Mouse (Mus musculus) CH12.LX (cell line): ENCODE data around the gene Ccnk.

Source experiments
- BHLHE40 ChIP-seq: IDR thresholded peaks from 2 replicates; pipeline ENCODE4 v1.6.1; 2011; ENCODE audit warnings: mild to moderate bottlenecking, low read depth, low read length, improper control_type of control experiment
- CHD2 ChIP-seq: IDR thresholded peaks from 2 replicates; pipeline ENCODE4 v1.6.1; 2011; ENCODE audit warnings: low read length, improper control_type of control experiment
- CTCF ChIP-seq, 2 experiments: IDR thresholded peaks in 1 of 2; conservative IDR thresholded peaks in 1 of 2; 2 replicates each; pipeline ENCODE4 v1.5.1; 2011 to 2012; ENCODE audit warnings: low read depth in 2 of 2, low read length in 2 of 2, improper control_type of control experiment in 1 of 2, inconsistent platforms in 1 of 2, mild to moderate bottlenecking in 1 of 2, moderate library complexity in 1 of 2
- E2F4 ChIP-seq: IDR thresholded peaks from 2 replicates; pipeline ENCODE4 v1.6.1; 2011; ENCODE audit warnings: low read depth, low read length, improper control_type of control experiment; ENCODE audit not compliant: insufficient replicate concordance
- EP300 ChIP-seq: IDR thresholded peaks from 2 replicates; pipeline ENCODE4 v1.6.1; 2011; ENCODE audit warnings: low read length, improper control_type of control experiment
- ETS1 ChIP-seq: conservative IDR thresholded peaks from 2 replicates; pipeline ENCODE4 v1.6.1; 2012; ENCODE audit warnings: low read depth, mild to moderate bottlenecking, inconsistent platforms, low read length, improper control_type of control experiment, moderate library complexity
- GABPA ChIP-seq: IDR thresholded peaks from 2 replicates; pipeline ENCODE4 v1.6.1; 2012; ENCODE audit warnings: low read depth, low read length, improper control_type of control experiment, inconsistent platforms; ENCODE audit not compliant: insufficient replicate concordance
- HCFC1 ChIP-seq: IDR thresholded peaks from 2 replicates; pipeline ENCODE4 v1.6.1; 2012; ENCODE audit warnings: low read depth, mild to moderate bottlenecking, inconsistent platforms, low read length, improper control_type of control experiment
- MAZ ChIP-seq: IDR thresholded peaks from 2 replicates; pipeline ENCODE4 v1.6.1; 2012; ENCODE audit warnings: low read depth, mild to moderate bottlenecking, inconsistent platforms, low read length, improper control_type of control experiment, moderate library complexity
- MYC ChIP-seq: IDR thresholded peaks from 2 replicates; pipeline ENCODE4 v1.6.1; 2011; ENCODE audit warnings: low read depth, mild to moderate bottlenecking, improper control_type of control experiment, low read length
- POLR2A ChIP-seq: IDR thresholded peaks from 2 replicates; pipeline ENCODE4 v1.6.1; 2011; ENCODE audit warnings: low read depth, mild to moderate bottlenecking, improper control_type of control experiment, low read length
- RAD21 ChIP-seq: IDR thresholded peaks from 2 replicates; pipeline ENCODE4 v1.6.1; 2011; ENCODE audit warnings: low read depth, mild to moderate bottlenecking, low read length, improper control_type of control experiment, moderate library complexity
- RCOR1 ChIP-seq: conservative IDR thresholded peaks from 2 replicates; pipeline ENCODE4 v1.6.1; 2012; ENCODE audit warnings: low read depth, mild to moderate bottlenecking, inconsistent platforms, low read length, improper control_type of control experiment
- TCF12 ChIP-seq: IDR thresholded peaks from 2 replicates; pipeline ENCODE4 v1.6.1; 2014; ENCODE audit warnings: low read depth, mild to moderate bottlenecking, inconsistent platforms, low read length, improper control_type of control experiment

DNA sequence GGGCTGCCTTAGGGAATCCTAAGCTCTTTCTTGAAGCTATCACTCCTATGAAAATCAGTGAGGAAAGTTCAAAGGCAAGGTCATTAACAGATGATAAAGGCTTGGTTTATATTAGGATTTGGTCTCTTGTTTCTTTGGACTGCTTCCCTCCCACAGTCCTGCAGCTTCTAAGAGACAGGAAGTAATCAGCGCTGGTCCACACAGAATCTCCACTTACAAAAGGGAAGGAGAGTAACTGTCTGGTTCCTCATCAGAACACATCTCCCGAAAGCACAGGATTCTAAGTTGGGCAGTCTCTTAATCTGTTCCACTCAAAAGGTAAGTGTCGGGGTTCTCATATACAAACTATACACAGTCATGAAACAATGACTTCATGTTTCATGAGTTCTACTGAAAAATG lies 10.5 kb upstream of the Ccnk start:
- TF ChIP-seq ETS1 (no peak), GABPA (no peak), MYC (no peak), RCOR1 (no peak), HCFC1 (no peak), CTCF (conservative IDR thresholded peaks at IDR 0.05 in 1 of 2, IDR thresholded peaks at IDR 0.05 in 1 of 2; ENCODE audit: low read depth in 2 of 2, low read length in 2 of 2) (no peak), E2F4 (no peak), CHD2 (no peak), EP300 (no peak), TCF12 (no peak), MAZ (no peak), BHLHE40 (no peak), RAD21 (no peak), POLR2A (no peak)
